ENCODE assay signal across 8 mouse cellular contexts in genomic region chr8:88293590-88294356, GRCm38 (mm10). TPM values are rescaled to one million over a fixed set of nuclear protein-coding genes. Genes with fewer than 3 reads are reported as not detected.
A peak's percentile ranks its signal among the peaks of the same experiment; 100 is the strongest.
DNase-seq lines count a peak whose midpoint lies in the region; ATAC-seq lines count a peak whose summit lies in the region.
"Had no signal": no experiment of that assay in that cellular context is flagged by ENCODE, and none has a peak within 500 bp of the region (broad histone marks: within the 10 kb centered on the region; RNA-seq: fewer than 3 reads in every experiment).

No protein-coding gene starts in this region.

- H3K9me3 ChIP-seq in forebrain, embryonic 15.5 days: no peaks in the 10 kb centered on the region
- H3K9me3 ChIP-seq: midbrain, embryonic 13.5 days had no signal

- H3K27ac ChIP-seq in forebrain, embryonic 15.5 days (replicated peaks): no peak overlapping the region
- H3K27ac ChIP-seq: midbrain, embryonic 13.5 days had no signal

- no peak overlapping the region for H3K4me2 ChIP-seq in forebrain, embryonic 15.5 days (replicated peaks)
- H3K4me2 ChIP-seq: midbrain, embryonic 13.5 days had no signal

- 94% methylated on average over 9 of the region's 9 CpGs for WGBS in forebrain, embryonic 15.5 days

- H3K9ac ChIP-seq in forebrain, embryonic 15.5 days (replicated peaks): no peak overlapping the region
- H3K9ac ChIP-seq: midbrain, embryonic 13.5 days had no signal

- H3K27me3 ChIP-seq in forebrain, embryonic 15.5 days: no peaks in the 10 kb centered on the region
- H3K27me3 ChIP-seq: midbrain, embryonic 13.5 days had no signal

- ATAC-seq in megakaryocyte-erythroid progenitor cell, adult 5-6 weeks (replicated peaks; ENCODE audit: low FRiP score, low TSS enrichment, poor library complexity, severe bottlenecking): 0 out of 2 replicates have a peak, but pooled peaks have one; percentile 4
- ATAC-seq in forebrain, embryonic 15.5 days (replicated peaks): no peak
- ATAC-seq: midbrain, embryonic 13.5 days had no signal

- no peak overlapping the region for H3K4me3 ChIP-seq in forebrain, embryonic 15.5 days
- H3K4me3 ChIP-seq: midbrain, embryonic 13.5 days had no signal

- no peaks in the 10 kb centered on the region for H3K4me1 ChIP-seq in forebrain, embryonic 15.5 days
- H3K4me1 ChIP-seq: midbrain, embryonic 13.5 days had no signal

- no peaks in the 10 kb centered on the region for H3K36me3 ChIP-seq in forebrain, embryonic 15.5 days
- H3K36me3 ChIP-seq: midbrain, embryonic 13.5 days had no signal

- DNase-seq in A20 (ENCODE audit: low read depth, low spot score) (peak; percentile 83), liver (peak; percentile 48)
- DNase-seq in CD4-positive, CD25-positive, alpha-beta regulatory T cell, adult 2 months (ENCODE audit: low read depth, low spot score): peak; percentile 58
- DNase-seq in embryo, embryonic 9.5 days (ENCODE audit: extremely low spot score): no peak
- no peak for DNase-seq in cerebellum, postnatal 14 days

RNA-seq across cellular contexts. Expression of gene Adcy7, which starts 21.6 kb away (rescaled TPM):
- 60.4 and 66.1 TPM in 2 replicates for total RNA-seq in megakaryocyte-erythroid progenitor cell, adult 5-6 weeks (2014; fragmentation: Nextera tagmentation)
- 48.0 and 48.9 TPM in 2 replicates for total RNA-seq in megakaryocyte-erythroid progenitor cell, adult 5-6 weeks (2017)
- polyA plus RNA-seq in forebrain, embryonic 15.5 days (2015; fragmentation: Nextera tagmentation; extraction: Ambion mirVana): 1.4 and 1.5 TPM in 2 replicates

Comparison
In these comparisons a context has a peak if more than half of its experiments do, and no peak if none do; other contexts are left out.
1. DNase-seq: peak in A20 (single experiment), CD4-positive, CD25-positive, alpha-beta regulatory T cell, adult 2 months (single experiment) and liver (single experiment); none in embryo, embryonic 9.5 days (single experiment) and cerebellum, postnatal 14 days (0 of 2).